Mouse (Mus musculus): Measurements from ENCODE around the gene Nrm.

The Nrm gene

DNA sequence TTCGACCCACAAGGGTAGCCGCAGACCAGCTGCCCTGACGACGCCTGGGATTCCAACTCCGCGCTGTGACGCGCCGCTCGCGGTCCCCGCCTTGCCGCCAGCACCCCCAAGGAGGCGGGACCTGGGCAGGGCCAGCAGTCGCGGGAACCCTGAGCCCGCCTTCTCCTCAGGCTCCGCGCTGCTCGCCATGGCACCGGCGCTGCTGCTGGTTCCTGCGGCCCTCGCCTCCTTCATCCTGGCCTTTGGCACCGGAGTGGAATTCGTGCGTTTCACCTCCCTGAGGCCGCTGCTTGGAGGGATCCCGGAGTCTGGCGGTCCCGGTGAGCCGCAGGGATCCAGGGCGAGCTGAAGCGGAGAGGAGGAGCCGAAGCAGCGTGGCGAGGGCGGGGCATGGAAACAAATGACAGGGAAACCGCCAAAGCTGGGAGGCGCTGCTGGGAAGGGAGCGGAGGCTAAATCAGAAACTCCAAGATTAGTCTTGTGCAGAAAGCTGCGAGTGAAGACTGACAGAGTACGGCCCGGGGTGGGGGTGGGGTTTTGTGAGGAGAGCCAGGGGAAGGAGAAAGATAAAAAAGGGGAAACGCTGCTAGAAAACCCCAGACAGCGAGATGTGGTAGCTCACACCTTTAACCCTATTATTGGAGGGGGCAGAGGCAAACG, at the start of gene Nrm:
TSS of gene Nrm (plus strand) at position 121 of the 660 bp plus-strand sequence.
- peak; percentile 95 for DNase-seq (ENCODE audit: low read depth, low spot score)

DNA sequence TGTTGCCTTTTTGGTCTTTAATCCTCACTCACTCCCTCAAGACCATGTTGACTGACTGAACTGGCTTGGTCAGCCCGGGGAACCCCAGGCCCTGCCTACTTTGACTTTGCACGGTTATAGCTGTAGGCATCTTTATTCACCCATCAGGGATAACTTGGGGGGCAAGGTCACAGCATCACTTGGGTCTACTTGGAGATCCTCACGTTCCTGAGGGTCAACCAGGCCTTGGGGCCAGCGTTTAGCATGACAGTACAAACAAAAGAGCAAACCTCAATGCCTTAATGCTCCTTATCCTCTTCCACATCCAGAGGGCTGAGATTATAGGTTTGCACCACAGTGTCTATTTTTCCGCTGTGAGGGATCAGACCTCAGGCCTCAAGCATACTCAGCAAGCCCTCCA, 48.8 kb upstream of the Nrm start:
- DNase-seq (ENCODE audit: low read depth, low spot score), result no peak

DNA sequence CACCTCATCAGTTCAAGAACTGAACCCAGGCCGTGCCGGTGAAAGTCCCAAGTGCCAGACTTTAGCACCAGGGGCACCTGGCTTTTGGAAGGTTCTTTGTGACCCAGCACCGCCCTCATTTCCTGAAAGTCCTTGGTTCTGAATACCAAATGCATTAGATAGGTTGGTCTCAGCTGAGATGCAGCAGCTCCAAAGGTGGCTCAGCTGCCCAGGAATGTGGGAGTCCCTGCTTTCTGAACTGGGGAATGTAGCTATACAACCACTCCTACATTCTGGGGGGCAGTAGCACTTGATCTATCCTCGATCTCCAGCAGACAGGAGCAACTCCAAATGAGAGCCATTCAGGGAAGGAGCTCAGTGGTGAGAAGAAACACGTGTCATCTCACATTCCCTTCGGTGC, 48.4 kb upstream of the Nrm start:
- peak; percentile 80 for DNase-seq (ENCODE audit: low read depth, low spot score)

DNA sequence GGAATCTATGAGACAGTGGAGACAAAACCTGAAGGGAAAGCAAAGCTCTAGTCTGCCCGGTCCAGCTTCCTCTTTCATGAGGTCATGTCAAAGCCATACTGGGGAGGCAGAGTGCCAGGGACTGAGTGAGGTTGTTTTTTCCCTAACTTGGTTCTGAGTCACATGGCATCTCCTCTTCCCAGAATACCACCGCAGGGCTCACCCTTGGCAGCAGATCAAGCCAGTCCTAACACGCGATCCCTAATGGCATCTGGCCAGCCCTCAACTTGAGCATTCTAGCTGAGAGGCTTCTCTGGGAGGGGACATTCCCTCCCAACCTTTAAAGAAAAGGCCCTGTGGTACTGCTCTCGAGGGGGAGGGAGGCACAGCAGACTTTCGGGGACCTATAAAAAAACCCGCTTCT, 47.9 kb upstream of the Nrm start:
- DNase-seq (ENCODE audit: low read depth, low spot score), result peak; percentile 100

DNA sequence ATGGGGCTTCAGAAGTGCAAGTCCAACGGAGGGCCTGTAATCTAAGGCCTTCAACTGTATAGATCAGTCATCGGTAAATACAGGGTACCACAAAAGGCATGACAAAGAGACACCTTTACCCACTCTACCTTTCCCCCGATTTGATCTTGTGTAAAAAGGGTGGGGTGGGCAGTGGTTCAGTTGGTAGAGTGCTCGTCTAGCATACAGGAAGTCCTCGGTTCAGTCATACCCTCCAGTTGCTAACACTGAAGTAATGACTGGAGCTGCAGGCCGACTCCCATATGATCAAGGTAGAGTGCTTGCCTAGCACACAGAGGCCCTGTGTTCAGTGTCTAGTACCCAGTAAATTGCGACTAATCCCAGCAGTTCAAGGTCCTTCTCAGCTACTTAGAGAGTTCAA, 47.5 kb upstream of the Nrm start:
- DNase-seq (ENCODE audit: low read depth, low spot score), result peak; percentile 80

DNA sequence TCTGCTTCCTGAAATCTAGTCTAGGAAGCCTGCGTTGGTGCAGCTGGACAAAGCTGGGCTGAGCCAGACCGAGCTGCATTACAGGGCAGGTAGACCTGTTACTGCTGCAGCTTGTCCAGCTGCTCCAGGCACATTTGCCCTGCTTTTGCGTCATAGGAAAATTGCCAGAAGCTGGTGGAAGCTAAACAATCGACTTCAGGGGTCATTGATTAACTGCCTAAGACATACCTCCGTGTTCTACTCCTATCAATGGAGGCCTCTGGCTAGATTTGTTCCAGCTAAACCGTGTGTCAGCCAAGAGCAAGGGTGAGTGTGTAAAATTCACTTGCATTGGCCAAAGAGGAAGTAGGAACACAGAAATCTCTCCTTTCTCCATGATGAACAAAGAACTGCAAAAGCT, 46.4 kb upstream of the Nrm start:
- no peak for DNase-seq (ENCODE audit: low read depth, low spot score)

DNA sequence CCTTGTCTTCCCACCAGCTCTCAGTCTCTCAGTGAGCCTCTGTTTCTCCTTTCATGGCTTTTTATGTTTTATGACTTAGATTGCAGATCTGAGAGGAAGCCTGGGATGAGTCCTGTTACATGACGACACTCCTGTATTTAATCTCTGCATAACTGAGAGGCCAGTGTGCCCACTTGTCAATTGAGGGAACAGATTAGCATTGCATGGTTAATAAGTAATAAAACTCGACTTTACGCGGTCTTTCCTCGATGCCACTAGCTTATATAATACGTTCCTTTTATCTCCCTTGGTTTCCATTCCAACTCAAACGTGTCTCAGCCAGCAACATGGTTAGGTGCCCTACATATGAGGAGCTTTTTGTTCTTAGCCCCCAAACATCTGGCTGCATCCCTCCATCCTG, 45.3 kb upstream of the Nrm start:
- DNase-seq (ENCODE audit: low read depth, low spot score), result no peak

DNA sequence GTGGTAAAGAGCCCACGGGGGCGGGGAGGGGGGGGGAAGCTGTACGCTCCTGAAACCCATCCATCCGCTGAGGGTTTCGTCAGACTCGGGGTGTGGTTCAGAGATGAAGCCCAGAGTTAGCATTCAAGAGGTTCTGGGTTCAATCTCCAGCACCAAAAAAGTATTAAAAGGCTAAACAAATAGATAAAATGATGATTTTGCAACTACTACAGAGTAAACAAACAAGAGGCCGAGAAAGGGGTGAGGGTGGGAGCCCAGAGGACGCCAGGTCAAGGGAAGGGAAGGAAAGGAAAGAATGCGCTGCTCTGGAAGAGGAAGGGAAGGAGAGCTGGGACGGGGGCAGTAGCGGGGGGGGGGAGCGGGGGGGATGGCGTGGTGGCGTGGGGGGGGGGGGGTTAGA, 44.4 kb upstream of the Nrm start:
- DNase-seq (ENCODE audit: low read depth, low spot score), result no peak

DNA sequence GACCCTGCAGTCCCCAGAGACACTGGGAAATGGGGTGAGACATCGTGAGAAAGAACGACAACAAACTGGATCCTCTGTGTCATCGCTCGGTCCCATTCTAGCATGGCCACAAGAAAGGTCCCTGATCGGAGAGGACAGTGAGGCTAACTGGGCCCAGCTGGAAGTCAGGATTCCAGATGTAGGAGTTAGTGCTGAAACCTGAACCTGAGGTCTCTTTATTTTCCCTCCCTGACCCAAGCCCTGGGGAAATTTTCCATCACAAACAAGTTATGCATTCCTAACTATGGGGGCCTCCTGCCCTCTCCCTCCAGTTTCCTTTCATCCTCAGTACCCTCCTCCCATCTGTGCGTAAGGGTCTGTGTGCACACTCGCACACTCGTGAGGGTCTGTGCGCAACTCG, 43.9 kb upstream of the Nrm start:
- DNase-seq (ENCODE audit: low read depth, low spot score), result no peak

DNA sequence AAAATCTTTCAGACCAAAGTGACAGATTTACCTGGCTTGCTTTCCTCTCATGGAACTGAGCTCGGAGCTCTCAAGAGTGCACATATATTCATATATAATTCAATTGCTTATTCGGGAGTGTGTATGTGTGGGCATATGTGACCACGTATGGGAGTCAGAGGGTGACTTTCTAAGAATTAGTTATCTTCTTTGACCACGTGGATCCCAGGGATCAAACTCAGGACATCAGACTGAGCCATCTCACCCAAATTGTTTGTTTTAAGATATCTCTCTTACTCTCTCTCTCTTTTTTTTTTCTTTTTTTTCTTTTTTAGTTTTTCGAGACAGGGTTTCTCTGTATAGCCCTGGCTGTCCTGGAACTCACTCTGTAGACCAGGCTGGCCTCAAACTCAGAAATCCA, 41.0 kb upstream of the Nrm start:
- DNase-seq (ENCODE audit: low read depth, low spot score), result no peak

DNA sequence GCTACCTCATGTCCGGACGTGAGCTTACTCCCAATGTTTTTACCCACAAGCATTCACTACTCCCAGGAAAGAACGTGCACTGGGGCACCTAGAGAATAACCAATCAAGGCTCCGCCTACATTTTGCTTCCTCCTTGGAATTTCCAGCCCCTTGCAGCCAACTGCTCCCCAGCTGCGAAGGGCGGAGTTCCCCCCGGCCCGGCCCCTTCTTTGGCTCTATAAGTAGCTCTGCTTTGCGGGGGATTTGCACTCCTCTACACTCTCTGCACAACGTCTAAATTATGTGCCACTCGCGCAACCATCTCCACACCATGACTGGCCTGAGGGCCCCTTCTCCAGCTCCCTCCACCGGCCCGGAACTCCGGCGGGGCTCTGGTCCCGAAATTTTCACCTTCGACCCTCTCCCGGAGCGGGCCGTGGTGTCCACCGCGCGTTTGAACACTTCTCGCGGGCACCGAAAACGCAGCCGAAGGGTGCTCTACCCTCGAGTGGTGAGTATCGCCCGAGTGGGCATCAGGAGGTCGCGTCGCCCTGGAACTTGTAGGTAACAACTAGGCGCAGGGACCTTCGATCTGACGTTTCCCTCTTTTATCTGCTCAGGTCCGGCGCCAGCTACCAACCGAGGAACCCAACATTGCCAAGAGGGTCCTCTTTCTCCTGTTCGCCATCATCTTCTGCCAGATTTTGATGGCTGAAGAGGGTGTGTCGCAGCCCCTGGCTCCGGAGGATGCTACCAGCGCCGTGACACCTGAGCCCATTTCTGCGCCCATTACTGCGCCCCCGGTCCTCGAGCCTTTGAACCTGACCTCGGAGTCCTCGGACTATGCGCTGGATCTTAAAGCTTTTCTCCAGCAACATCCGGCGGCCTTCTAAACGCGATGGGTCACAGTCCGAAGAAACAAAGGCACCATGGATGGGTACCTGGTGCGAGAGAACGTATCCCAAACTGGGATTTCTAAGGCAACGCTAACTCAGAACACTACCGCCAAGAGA, 39.4 kb upstream of the Nrm start, which contains the start of gene Ier3:
TSS of gene Ier3 (plus strand) at position 246 of the 992 bp plus-strand sequence.
- peak; percentile 95 for DNase-seq (ENCODE audit: low read depth, low spot score)

DNA sequence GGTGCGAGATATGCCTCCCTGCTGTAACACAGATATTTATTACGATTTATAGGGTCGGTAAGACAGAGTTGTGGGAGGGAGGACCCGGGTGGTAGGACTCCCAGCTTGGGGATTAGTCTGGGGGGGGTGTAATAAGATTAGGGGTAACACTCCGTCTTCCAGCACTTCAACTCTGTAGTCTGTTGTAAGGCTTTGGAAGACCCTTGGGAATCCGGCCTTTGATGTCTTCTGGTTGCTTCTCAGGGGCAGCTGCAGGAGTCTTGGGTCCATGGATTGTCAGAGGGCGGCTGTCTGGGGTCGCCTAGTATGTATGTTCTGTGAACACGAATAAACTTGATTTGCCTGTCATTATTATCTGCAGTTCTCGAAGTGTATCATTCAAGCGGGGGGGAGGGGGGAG, 38.6 kb upstream of the Nrm start:
- DNase-seq (ENCODE audit: low read depth, low spot score), result no peak

DNA sequence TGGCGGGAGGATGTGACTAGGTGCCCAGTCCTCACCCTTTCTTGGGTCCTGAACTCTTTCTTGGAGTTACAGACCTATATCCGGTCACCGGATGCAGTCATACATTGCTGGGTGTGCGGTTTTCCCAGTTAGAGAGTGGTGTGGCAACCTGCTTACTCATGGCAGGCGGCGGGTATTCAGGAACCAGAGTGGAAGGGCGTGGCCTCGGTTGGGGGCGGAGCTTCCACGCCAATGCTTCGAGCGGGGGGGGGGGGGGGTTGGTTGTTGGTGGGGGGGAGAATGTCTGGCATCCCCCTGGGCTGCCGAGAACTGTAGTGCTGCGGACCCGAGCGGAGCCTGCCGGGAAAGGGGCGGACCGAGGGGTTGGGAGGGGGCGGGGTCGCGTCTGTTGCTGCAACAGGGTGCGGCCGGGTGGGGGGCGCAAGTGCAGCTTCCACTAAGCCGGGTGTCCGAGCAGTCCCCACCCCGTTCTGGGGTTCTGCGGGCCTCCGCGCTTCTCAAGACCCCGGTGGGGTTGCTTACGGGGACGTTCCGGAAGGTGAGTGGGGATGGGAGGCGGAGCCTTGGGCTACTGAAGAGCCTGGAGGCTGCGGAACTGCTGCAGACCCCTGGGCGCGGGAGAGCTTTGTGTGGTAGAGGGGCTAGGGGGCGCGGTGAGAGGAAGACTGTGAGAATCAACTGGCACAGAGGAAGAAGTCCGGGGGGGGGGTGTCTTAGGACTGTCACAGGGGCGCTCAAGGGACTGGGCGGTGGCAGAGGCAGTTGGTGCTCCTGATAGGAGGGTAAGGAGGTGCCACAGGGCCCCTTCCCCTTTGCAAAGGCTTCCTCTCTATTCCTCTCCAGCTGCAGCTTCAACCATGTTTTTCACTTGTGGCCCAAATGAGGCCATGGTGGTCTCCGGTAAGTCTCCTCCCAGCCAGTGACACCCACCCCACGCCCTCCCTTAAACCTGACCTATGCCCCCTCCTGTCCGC, 37.9 kb upstream of the Nrm start, which contains the start of gene Flot1:
TSS of gene Flot1 (plus strand) at position 267 of the 974 bp plus-strand sequence.
- DNase-seq (ENCODE audit: low read depth, low spot score), result peak; percentile 99

DNA sequence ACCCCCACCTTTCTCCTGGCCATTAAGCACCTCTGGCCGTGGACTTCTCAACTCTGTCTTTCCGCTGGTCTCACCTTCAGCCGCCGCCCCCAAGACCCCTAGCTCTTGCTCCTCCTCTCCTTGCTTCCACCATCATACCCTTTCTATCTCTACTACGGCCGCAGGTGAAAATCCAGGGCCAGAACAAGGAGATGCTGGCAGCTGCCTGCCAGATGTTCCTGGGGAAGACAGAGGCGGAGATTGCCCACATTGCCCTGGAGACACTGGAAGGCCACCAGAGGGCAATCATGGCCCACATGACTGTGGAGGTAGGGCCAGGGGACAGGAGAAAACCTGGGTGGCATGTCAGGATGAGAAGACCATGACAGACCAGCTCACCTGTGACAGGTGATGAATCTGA, 36.7 kb upstream of the Nrm start:
- peak; percentile 64 for DNase-seq (ENCODE audit: low read depth, low spot score)

DNA sequence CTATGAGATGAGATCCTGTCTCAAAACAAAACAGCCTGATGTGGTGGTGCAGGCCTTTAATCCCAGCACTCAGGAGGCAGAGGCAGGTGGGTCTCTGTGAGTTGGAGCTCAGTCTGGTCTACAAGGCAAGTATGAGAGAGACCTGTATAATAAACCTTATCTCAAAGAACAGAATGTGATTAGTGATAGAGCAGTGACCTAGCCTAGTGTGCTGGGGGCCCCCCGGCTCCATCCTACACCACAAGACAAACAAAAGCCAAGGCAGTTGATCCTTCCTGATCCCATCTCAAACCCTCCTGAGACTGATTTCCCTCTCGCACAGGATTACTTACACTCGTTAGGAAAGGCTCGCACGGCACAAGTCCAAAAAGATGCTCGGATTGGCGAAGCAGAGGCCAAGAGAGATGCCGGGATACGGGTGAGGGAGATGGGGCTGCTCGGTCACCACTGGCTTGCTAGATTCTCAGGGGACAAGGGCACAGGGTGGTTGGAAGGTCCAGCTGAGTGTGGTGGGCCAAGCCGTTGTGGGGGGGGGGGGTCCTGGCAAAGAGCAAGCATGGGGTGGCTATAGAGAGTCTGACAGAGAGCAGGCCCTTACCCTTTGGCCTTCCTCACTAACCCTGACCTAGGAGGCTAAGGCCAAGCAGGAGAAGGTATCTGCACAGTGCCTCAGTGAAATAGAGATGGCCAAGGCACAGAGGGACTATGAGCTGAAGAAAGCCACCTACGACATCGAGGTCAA, 35.8 kb upstream of the Nrm start:
- no peak for DNase-seq (ENCODE audit: low read depth, low spot score)

DNA sequence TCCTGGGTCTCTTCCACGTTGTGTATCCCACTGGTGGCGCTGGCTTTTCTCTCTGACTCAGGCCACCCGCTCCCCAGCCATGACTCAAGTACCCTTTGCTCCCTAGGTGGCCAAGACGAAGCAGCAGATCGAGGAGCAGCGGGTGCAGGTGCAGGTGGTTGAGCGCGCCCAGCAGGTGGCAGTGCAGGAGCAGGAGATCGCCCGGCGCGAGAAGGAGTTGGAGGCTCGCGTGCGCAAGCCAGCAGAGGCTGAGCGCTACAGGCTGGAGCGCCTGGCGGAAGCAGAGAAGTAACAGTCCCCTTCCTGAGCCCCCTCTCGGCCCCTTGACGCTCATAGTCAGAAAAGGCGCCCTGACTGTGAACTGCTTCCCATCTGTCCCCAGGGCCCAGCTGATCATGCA, 31.4 kb upstream of the Nrm start:
- no peak for DNase-seq (ENCODE audit: low read depth, low spot score)

DNA sequence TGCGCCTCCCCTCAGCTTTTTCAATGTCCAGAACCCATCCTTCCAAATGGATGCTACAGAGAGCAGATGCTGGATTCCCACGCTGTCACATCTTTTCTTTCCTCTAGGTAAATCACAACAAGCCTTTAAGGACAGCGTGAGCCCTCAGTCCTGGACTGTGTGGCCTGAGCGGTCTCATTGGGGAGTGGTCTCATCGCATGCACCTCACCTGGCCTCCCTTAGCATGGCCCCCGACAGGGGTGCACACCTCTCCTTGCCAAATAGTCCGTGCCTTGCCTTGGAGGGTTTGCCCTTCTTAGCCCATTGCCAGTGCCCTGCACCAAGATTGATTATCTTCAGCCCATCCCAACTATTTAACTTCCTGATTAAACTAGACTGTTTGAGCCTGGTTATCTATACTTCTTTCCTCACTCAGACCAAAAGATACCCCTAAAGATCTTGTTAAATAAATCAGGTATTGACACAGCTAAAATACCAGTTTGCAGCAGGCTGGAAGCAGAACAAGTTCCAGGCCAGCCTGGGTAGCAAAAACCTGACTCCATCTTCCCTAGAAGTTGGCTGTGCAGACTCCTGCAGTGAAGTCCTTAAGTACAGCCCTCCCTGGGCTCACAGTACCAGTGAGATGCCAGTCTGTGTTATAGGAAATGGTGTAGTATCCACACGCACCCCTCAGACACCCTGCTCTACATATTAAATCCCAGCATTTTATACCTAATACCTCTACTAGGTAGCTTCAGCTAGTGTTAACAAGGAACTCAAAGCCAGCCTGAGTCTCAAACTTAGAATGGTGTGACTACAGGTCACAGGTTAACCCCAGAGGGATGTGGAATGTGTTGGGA, 28.5 kb upstream of the Nrm start:
- no peak for DNase-seq (ENCODE audit: low read depth, low spot score)

DNA sequence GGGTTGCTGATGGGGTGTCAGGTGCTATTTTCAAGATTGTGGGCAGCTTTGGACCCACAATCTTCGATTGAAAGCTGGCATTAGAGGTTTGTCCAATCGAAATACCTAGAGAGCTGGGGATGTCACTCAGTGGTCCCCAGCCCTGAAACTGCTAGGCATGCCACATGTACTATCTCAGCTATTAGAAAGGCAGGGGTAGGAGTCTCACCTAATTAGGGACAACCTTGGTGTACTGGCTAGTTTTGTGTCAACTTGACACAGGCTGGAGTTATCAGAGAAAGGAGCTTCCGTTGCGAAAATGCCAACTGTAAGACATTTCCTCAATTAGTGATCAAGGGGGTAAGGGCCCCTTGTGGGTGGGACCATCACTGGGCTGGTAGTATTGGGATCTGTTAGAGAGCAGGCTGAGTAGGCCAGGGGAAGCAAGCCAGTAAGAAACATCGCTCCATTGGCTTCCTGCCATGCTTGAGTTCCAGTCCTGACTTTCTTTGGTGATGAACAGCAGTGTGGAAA, 27.8 kb upstream of the Nrm start:
- DNase-seq (ENCODE audit: low read depth, low spot score), result peak; percentile 72

DNA sequence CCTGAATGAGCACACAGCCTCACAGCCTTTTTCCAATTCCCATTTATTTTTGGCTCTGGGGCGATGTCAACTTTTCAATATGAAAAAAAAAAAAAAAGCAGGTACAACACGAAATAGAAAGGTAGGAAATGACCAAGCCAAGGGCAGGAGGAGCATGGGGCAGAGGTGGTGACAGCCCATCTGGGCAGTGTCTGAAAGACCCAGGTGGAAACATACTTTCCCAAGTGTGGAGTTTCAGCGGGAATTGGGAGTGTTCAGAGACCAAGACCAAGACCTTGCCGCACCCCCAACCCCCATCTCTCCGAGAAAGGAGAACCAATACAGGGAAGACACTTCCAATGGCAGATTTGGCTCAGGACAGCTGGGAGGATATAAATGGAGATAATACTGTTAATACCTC, 27.2 kb upstream of the Nrm start:
- no peak for DNase-seq (ENCODE audit: low read depth, low spot score)

Data from 3T3-L1 (cell line).